8 mouse cellular contexts compared by ENCODE assay signal in genomic region chr1:39936934-39937333, GRCm38 (mm10). TPM values are rescaled to one million over a fixed set of nuclear protein-coding genes. Genes with fewer than 3 reads are reported as not detected.
DNase-seq lines count a peak whose midpoint lies in the region; ATAC-seq and TF ChIP-seq lines count a peak whose summit lies in the region.
"Had no signal": no experiment of that assay in that cellular context is flagged by ENCODE, and none has a peak within 500 bp of the region (broad histone marks: within the 10 kb centered on the region; RNA-seq: fewer than 3 reads in every experiment).

No protein-coding gene starts in this region.

- no peaks in the 10 kb centered on the region for H3K9me3 ChIP-seq in heart, embryonic 14.5 days (ENCODE audit: control insufficient read depth, low read length)
- no peaks in the 10 kb centered on the region for H3K9me3 ChIP-seq in E14TG2a.4 (ENCODE audit: low read length)
- H3K9me3 ChIP-seq in embryonic facial prominence, embryonic 15.5 days (replicated peaks), result no peaks in the 10 kb centered on the region
- H3K9me3 ChIP-seq: neural tube, embryonic 12.5 days had no signal

- H3K36me3 ChIP-seq in heart, embryonic 14.5 days (ENCODE audit: control insufficient read depth, insufficient read depth, low read length), result peaks cover 5% of the 10 kb centered on the region; the same call in 1 of the 2 replicates
- H3K36me3 ChIP-seq in E14TG2a.4 (ENCODE audit: insufficient read depth, low read length), result peaks cover 30% of the 10 kb centered on the region
- no peaks in the 10 kb centered on the region for H3K36me3 ChIP-seq in embryonic facial prominence, embryonic 15.5 days

- H3K27me3 ChIP-seq in heart, embryonic 14.5 days (ENCODE audit: control insufficient read depth, insufficient read depth, low read length), result no peaks in the 10 kb centered on the region
- no peaks in the 10 kb centered on the region for H3K27me3 ChIP-seq in E14TG2a.4 (ENCODE audit: insufficient read depth, low read length)
- H3K27me3 ChIP-seq in embryonic facial prominence, embryonic 15.5 days, result no peaks in the 10 kb centered on the region
- H3K27me3 ChIP-seq: neural tube, embryonic 12.5 days had no signal

- intact Hi-C loops in heart, postnatal 14 days (cut with DNase I), result loop anchor here (2.0 to 10.0 kb wide), 2 partner anchors 30 to 252 kb away; no protein-coding TSS in a partner anchor
- intact Hi-C loops in left cerebral cortex, postnatal 36 days (cut with DNase I), result loop anchor here (5.0 kb wide), 2 partner anchors 35 to 175 kb away; partner anchors contain the start of gene Map4k4

- H3K4me3 ChIP-seq in heart, embryonic 14.5 days (ENCODE audit: control insufficient read depth in 1 of 2, insufficient read depth in 1 of 2, low read depth in 1 of 2, low read length in 2 of 2), result 0 out of 4 replicates have a peak overlapping the region, but pooled peaks of 1 of the 2 experiments have one; percentile 45
- H3K4me3 ChIP-seq in E14TG2a.4 (replicated peaks; ENCODE audit: low read length), result peak overlapping the region; percentile 82; the same call in 1 of the 2 replicates
- no peak overlapping the region for H3K4me3 ChIP-seq in embryonic facial prominence, embryonic 15.5 days (replicated peaks)

- no peak overlapping the region for H3K27ac ChIP-seq in heart, embryonic 14.5 days (replicated peaks in 1 of 2; ENCODE audit: control insufficient read depth in 1 of 2, insufficient read depth in 1 of 2, low read depth in 2 of 2, low read length in 2 of 2)
- 0 out of 2 replicates have a peak overlapping the region, but pooled peaks have one; percentile 39 for H3K27ac ChIP-seq in embryonic facial prominence, embryonic 15.5 days (replicated peaks)
- H3K27ac ChIP-seq: neural tube, embryonic 12.5 days had no signal

- WGBS in heart, embryonic 14.5 days, result 65% methylated on average over 2 of the region's 2 CpGs
- WGBS in embryonic facial prominence, embryonic 15.5 days, result 29% methylated on average over 2 of the region's 2 CpGs

- no peak for DNase-seq in heart, postnatal 14 days
- peak; percentile 53 to 62 for DNase-seq in left cerebral cortex, postnatal 36 days (ENCODE audit: low spot score in 2 of 2)
- no peak for DNase-seq in left cerebral cortex, adult 11 months (ENCODE audit: low spot score)
- DNase-seq in urinary bladder, adult 2 months (ENCODE audit: low spot score), result no peak

- H3K4me1 ChIP-seq in heart, embryonic 14.5 days (ENCODE audit: control insufficient read depth in 2 of 2, insufficient read depth in 2 of 2, low read length in 2 of 2), result peaks cover 38 to 82% of the 10 kb centered on the region in 2 experiments
- peaks cover 89% of the 10 kb centered on the region for H3K4me1 ChIP-seq in E14TG2a.4 (replicated peaks; ENCODE audit: low read depth, low read length)
- H3K4me1 ChIP-seq in embryonic facial prominence, embryonic 15.5 days, result peaks cover 91% of the 10 kb centered on the region

- no peak overlapping the region; the same call in 1 of the 2 replicates for H3K9ac ChIP-seq in heart, embryonic 14.5 days (ENCODE audit: low read length)
- no peak overlapping the region for H3K9ac ChIP-seq in embryonic facial prominence, embryonic 15.5 days
- H3K9ac ChIP-seq: neural tube, embryonic 12.5 days had no signal

- no peak for ATAC-seq in heart, embryonic 14.5 days (ENCODE audit: insufficient number of reproducible peaks, insufficient read depth, low FRiP score, low read depth)
- no peak for ATAC-seq in embryonic facial prominence, embryonic 15.5 days (ENCODE audit: insufficient number of reproducible peaks, low FRiP score, low TSS enrichment, low read depth)

- TF ChIP-seq CTCF in E14TG2a.4 (conservative IDR thresholded peaks at IDR 0.05; ENCODE audit: low read length), result no peak

- H3K4me2 ChIP-seq in heart, embryonic 14.5 days (ENCODE audit: low read length), result peak overlapping the region; percentile 64
- no peak overlapping the region for H3K4me2 ChIP-seq in embryonic facial prominence, embryonic 15.5 days (replicated peaks)

RNA-seq across cellular contexts. Expression of gene Map4k4, which starts 36.2 kb away (rescaled TPM):
- 28.9 and 34.5 TPM in 2 replicates for polyA plus RNA-seq in heart, embryonic 14.5 days (2014; fragmentation: Nextera tagmentation; extraction: Ambion mirVana)
- 100 to 1,000 TPM; 175 to 185 TPM for total RNA-seq in heart, postnatal 14 days (2021)
- 100 to 1,000 TPM; 103 to 130 TPM for total RNA-seq in left cerebral cortex, postnatal 36 days (2021)
- 34.4 and 41.3 TPM in 2 replicates for polyA plus RNA-seq in embryonic facial prominence, embryonic 15.5 days (2015; fragmentation: Nextera tagmentation; extraction: Ambion mirVana)
- polyA plus RNA-seq in urinary bladder, adult 2 months (2012; rRNA removed), result 56.1 and 64.9 TPM in 2 replicates

Comparison
In these comparisons a context has a peak if more than half of its experiments do, and no peak if none do; other contexts are left out.
1. DNase-seq: peak in left cerebral cortex, postnatal 36 days (2 of 2); none in heart, postnatal 14 days (0 of 2), left cerebral cortex, adult 11 months (single experiment) and urinary bladder, adult 2 months (single experiment).